In genomic region chr11:3292062-3292421, GRCm38 (mm10) we compare ENCODE assay signal across 8 mouse cellular contexts. TPM values are rescaled to one million over a fixed set of nuclear protein-coding genes. Genes with fewer than 3 reads are reported as not detected.
A peak's percentile ranks its signal among the peaks of the same experiment; 100 is the strongest.
DNase-seq lines count a peak whose midpoint lies in the region; ATAC-seq and TF ChIP-seq lines count a peak whose summit lies in the region.

No protein-coding gene starts in this region.

- peak overlapping the region; percentile 99 for H3K4me2 ChIP-seq in forebrain, postnatal 0 days (ENCODE audit: low read depth)
- H3K4me2 ChIP-seq in hindbrain, postnatal 0 days (ENCODE audit: low read depth, low read length), result peak overlapping the region; percentile 98
- peak overlapping the region; percentile 100 for H3K4me2 ChIP-seq in liver, embryonic 15.5 days
- peak overlapping the region; percentile 100 for H3K4me2 ChIP-seq in neural tube, embryonic 11.5 days (ENCODE audit: low read depth)

- no peak for TF ChIP-seq CTCF in forebrain, postnatal 0 days (IDR thresholded peaks at IDR 0.05; ENCODE audit: low read depth)
- no peak for TF ChIP-seq CTCF in hindbrain, postnatal 0 days (IDR thresholded peaks at IDR 0.05; ENCODE audit: low read depth)

- no peaks in the 10 kb centered on the region for H3K27me3 ChIP-seq in forebrain, postnatal 0 days (ENCODE audit: insufficient read depth, low read length)
- H3K27me3 ChIP-seq in hindbrain, postnatal 0 days (ENCODE audit: insufficient read depth, low read length), result no peaks in the 10 kb centered on the region
- peaks cover 21% of the 10 kb centered on the region for H3K27me3 ChIP-seq in liver, embryonic 15.5 days
- H3K27me3 ChIP-seq in neural tube, embryonic 11.5 days (ENCODE audit: control insufficient read depth, insufficient read depth, low read length), result no peaks in the 10 kb centered on the region

- H3K4me1 ChIP-seq in forebrain, postnatal 0 days (ENCODE audit: insufficient read depth), result peaks cover 33% of the 10 kb centered on the region
- H3K4me1 ChIP-seq in hindbrain, postnatal 0 days (ENCODE audit: insufficient read depth, low read length), result peaks cover 34% of the 10 kb centered on the region
- peaks cover 84% of the 10 kb centered on the region for H3K4me1 ChIP-seq in liver, embryonic 15.5 days (replicated peaks)
- H3K4me1 ChIP-seq in neural tube, embryonic 11.5 days (ENCODE audit: control insufficient read depth, insufficient read depth, low read length), result peaks cover 23% of the 10 kb centered on the region

- intact Hi-C loops in left cerebral cortex, postnatal 36 days (cut with DNase I), result no loop called here
- intact Hi-C loops in left cerebral cortex, postnatal 25 days (cut with DNase I), result no loop called here

- H3K9me3 ChIP-seq in forebrain, postnatal 0 days (ENCODE audit: low read length), result no peaks in the 10 kb centered on the region
- no peaks in the 10 kb centered on the region for H3K9me3 ChIP-seq in hindbrain, postnatal 0 days (ENCODE audit: low read length)
- H3K9me3 ChIP-seq in liver, embryonic 15.5 days (replicated peaks), result no peaks in the 10 kb centered on the region
- H3K9me3 ChIP-seq in neural tube, embryonic 11.5 days (ENCODE audit: control insufficient read depth, low read length), result no peaks in the 10 kb centered on the region

- H3K4me3 ChIP-seq in forebrain, postnatal 0 days (ENCODE audit: low read depth, low read length), result peak overlapping the region; percentile 50
- peak overlapping the region; percentile 74 for H3K4me3 ChIP-seq in hindbrain, postnatal 0 days (ENCODE audit: low read length)
- peak overlapping the region; percentile 94 for H3K4me3 ChIP-seq in liver, embryonic 15.5 days (replicated peaks)
- peak overlapping the region; percentile 92 for H3K4me3 ChIP-seq in neural tube, embryonic 11.5 days (ENCODE audit: low read depth, low read length)

- peak overlapping the region; percentile 97 for H3K9ac ChIP-seq in forebrain, postnatal 0 days
- peak overlapping the region; percentile 94 for H3K9ac ChIP-seq in hindbrain, postnatal 0 days (replicated peaks; ENCODE audit: low read length)
- peak overlapping the region; percentile 81 for H3K9ac ChIP-seq in liver, embryonic 15.5 days
- peak overlapping the region; percentile 99 for H3K9ac ChIP-seq in neural tube, embryonic 11.5 days (ENCODE audit: low read length)

- WGBS in forebrain, postnatal 0 days, result 1% methylated on average over 8 of the region's 8 CpGs
- WGBS in hindbrain, postnatal 0 days, result under 1% methylated on average over 8 of the region's 8 CpGs
- 0% methylated on average over 8 of the region's 8 CpGs for WGBS in liver, embryonic 15.5 days (ENCODE audit: insufficient replicate concordance)
- 0% methylated on average over 8 of the region's 8 CpGs for WGBS in neural tube, embryonic 11.5 days

- peak overlapping the region; percentile 100 for H3K27ac ChIP-seq in forebrain, postnatal 0 days (ENCODE audit: low read depth, low read length)
- H3K27ac ChIP-seq in hindbrain, postnatal 0 days, result peak overlapping the region; percentile 100
- H3K27ac ChIP-seq in liver, embryonic 15.5 days (replicated peaks), result peak overlapping the region; percentile 93
- peak overlapping the region; percentile 100 for H3K27ac ChIP-seq in neural tube, embryonic 11.5 days (ENCODE audit: low read depth, low read length)

- peak; percentile 20 to 47 for DNase-seq in left cerebral cortex, postnatal 36 days (ENCODE audit: low spot score in 2 of 2)
- no peak for DNase-seq in left cerebral cortex, postnatal 25 days (ENCODE audit: low spot score in 2 of 2)
- DNase-seq in c-Kit-positive CD71-positive TER-119-negative erythroid progenitor cells, embryonic 14.5 days (ENCODE audit: low read depth), result peak; percentile 68
- DNase-seq in forebrain, postnatal 0 days, result peak; percentile 52
- peak; percentile 71 for DNase-seq in hindbrain, postnatal 0 days (ENCODE audit: low spot score)
- DNase-seq in neural tube, embryonic 11.5 days (ENCODE audit: low spot score), result peak; percentile 85
- peak; percentile 80 for DNase-seq in thymus, postnatal 4 days

- H3K36me3 ChIP-seq in forebrain, postnatal 0 days (ENCODE audit: insufficient read depth), result peaks cover 29% of the 10 kb centered on the region
- peaks cover 24% of the 10 kb centered on the region for H3K36me3 ChIP-seq in hindbrain, postnatal 0 days (ENCODE audit: insufficient read depth, low read length)
- H3K36me3 ChIP-seq in liver, embryonic 15.5 days (replicated peaks), result peaks cover 35% of the 10 kb centered on the region
- peaks cover 18% of the 10 kb centered on the region for H3K36me3 ChIP-seq in neural tube, embryonic 11.5 days (ENCODE audit: control insufficient read depth, insufficient read depth, low read length)

- no peak for ATAC-seq in forebrain, postnatal 0 days
- ATAC-seq in hindbrain, postnatal 0 days, result no peak
- ATAC-seq in liver, embryonic 15.5 days (ENCODE audit: insufficient read depth), result peak; percentile 30
- peak; percentile 29 for ATAC-seq in neural tube, embryonic 11.5 days (ENCODE audit: insufficient read depth, low FRiP score, low TSS enrichment)

RNA-seq across cellular contexts. Expression of gene Patz1, which starts 3.4 kb away (rescaled TPM):
- 10 to 100 TPM; 48.3 to 49.2 TPM for total RNA-seq in left cerebral cortex, postnatal 36 days (2021)
- 10 to 100 TPM; 40.6 to 40.9 TPM for total RNA-seq in left cerebral cortex, postnatal 25 days (2021)
- 58.2 and 70.7 TPM in 2 replicates for total RNA-seq in forebrain, postnatal 0 days (2014; rRNA removed)
- 39.5 and 43.0 TPM in 2 replicates for polyA plus RNA-seq in forebrain, postnatal 0 days (2015; fragmentation: Nextera tagmentation; extraction: Ambion mirVana)
- 89.6 and 97.1 TPM in 2 replicates for total RNA-seq in hindbrain, postnatal 0 days (2014; rRNA removed)
- polyA plus RNA-seq in hindbrain, postnatal 0 days (2015; fragmentation: Nextera tagmentation; extraction: Ambion mirVana), result 38.8 and 40.4 TPM in 2 replicates
- 11.5 and 12.6 TPM in 2 replicates for polyA plus RNA-seq in liver, embryonic 15.5 days (2015; fragmentation: Nextera tagmentation; extraction: Ambion mirVana)
- 105 TPM in 2 replicates for polyA plus RNA-seq in neural tube, embryonic 11.5 days (2014; fragmentation: Nextera tagmentation; extraction: Ambion mirVana)

RNA-seq across cellular contexts. Expression of gene Drg1, which starts 25.8 kb away (rescaled TPM):
- total RNA-seq in left cerebral cortex, postnatal 36 days (2021), result 10 to 100 TPM; 86.5 to 91.1 TPM
- 10 to 100 TPM; 86.8 to 97.5 TPM for total RNA-seq in left cerebral cortex, postnatal 25 days (2021)
- 115 and 147 TPM in 2 replicates for total RNA-seq in forebrain, postnatal 0 days (2014; rRNA removed)
- polyA plus RNA-seq in forebrain, postnatal 0 days (2015; fragmentation: Nextera tagmentation; extraction: Ambion mirVana), result 201 and 218 TPM in 2 replicates
- 62.3 and 73.1 TPM in 2 replicates for total RNA-seq in hindbrain, postnatal 0 days (2014; rRNA removed)
- 176 and 186 TPM in 2 replicates for polyA plus RNA-seq in hindbrain, postnatal 0 days (2015; fragmentation: Nextera tagmentation; extraction: Ambion mirVana)
- 108 and 110 TPM in 2 replicates for polyA plus RNA-seq in liver, embryonic 15.5 days (2015; fragmentation: Nextera tagmentation; extraction: Ambion mirVana)
- 295 and 301 TPM in 2 replicates for polyA plus RNA-seq in neural tube, embryonic 11.5 days (2014; fragmentation: Nextera tagmentation; extraction: Ambion mirVana)

RNA-seq across cellular contexts. Expression of gene Pik3ip1, which starts 38.2 kb away (rescaled TPM):
- total RNA-seq in left cerebral cortex, postnatal 36 days (2021), result 10 to 100 TPM; 32.6 to 34.3 TPM
- total RNA-seq in left cerebral cortex, postnatal 25 days (2021), result 10 to 100 TPM; 26.3 to 29.1 TPM
- 36.2 and 47.8 TPM in 2 replicates for total RNA-seq in forebrain, postnatal 0 days (2014; rRNA removed)
- polyA plus RNA-seq in forebrain, postnatal 0 days (2015; fragmentation: Nextera tagmentation; extraction: Ambion mirVana), result 30.3 and 37.3 TPM in 2 replicates
- 34.3 and 40.9 TPM in 2 replicates for total RNA-seq in hindbrain, postnatal 0 days (2014; rRNA removed)
- 41.6 and 45.4 TPM in 2 replicates for polyA plus RNA-seq in hindbrain, postnatal 0 days (2015; fragmentation: Nextera tagmentation; extraction: Ambion mirVana)
- 1.3 and 1.4 TPM in 2 replicates for polyA plus RNA-seq in liver, embryonic 15.5 days (2015; fragmentation: Nextera tagmentation; extraction: Ambion mirVana)
- 9.3 and 15.7 TPM in 2 replicates for polyA plus RNA-seq in neural tube, embryonic 11.5 days (2014; fragmentation: Nextera tagmentation; extraction: Ambion mirVana)

Comparison
In these comparisons a context has a peak if more than half of its experiments do, and no peak if none do; other contexts are left out.
1. DNase-seq: peak in left cerebral cortex, postnatal 36 days (2 of 2), c-Kit-positive CD71-positive TER-119-negative erythroid progenitor cells, embryonic 14.5 days (single experiment), forebrain, postnatal 0 days (single experiment), hindbrain, postnatal 0 days (single experiment), neural tube, embryonic 11.5 days (single experiment) and thymus, postnatal 4 days (single experiment); none in left cerebral cortex, postnatal 25 days (0 of 2).
2. ATAC-seq: peak in liver, embryonic 15.5 days (single experiment) and neural tube, embryonic 11.5 days (single experiment); none in forebrain, postnatal 0 days (single experiment) and hindbrain, postnatal 0 days (single experiment).
3. Peak in every context shown above with its lines, with median percentiles within 50 percentile points of each other: H3K27ac ChIP-seq, H3K4me2 ChIP-seq, H3K4me3 ChIP-seq and H3K9ac ChIP-seq.